Mouse (Mus musculus) A20 (cell line): ENCODE results near the gene Lipa.

Source experiments
- DNase-seq: peaks from one replicate; pipeline ENCODE4 v3.0.0-alpha.2; 2011; ENCODE audit warnings: low read depth, low spot score

Lipa gene

GRCm38 (mm10) chr19:34468216-34468615, 59.1 kb downstream of the Lipa start:
- no peak for DNase-seq

- no peak for DNase-seq
These were observed 62.8 kb downstream of the Lipa start for GRCm38 (mm10) chr19:34464453-34464852.

- DNase-seq = no peak
These were observed 65.7 kb downstream of the Lipa start for GRCm38 (mm10) chr19:34461451-34462019.

GRCm38 (mm10) chr19:34450784-34451370, 76.4 kb downstream of the Lipa start:
- no peak for DNase-seq

- no peak for DNase-seq
These were observed 78.4 kb downstream of the Lipa start for GRCm38 (mm10) chr19:34448851-34449250.

GRCm38 (mm10) chr19:34445410-34446012, 81.8 kb downstream of the Lipa start:
- no peak for DNase-seq

- no peak for DNase-seq
These were observed 82.5 kb downstream of the Lipa start for GRCm38 (mm10) chr19:34444785-34445184.
